Mouse (Mus musculus) heart, postnatal 36 days (tissue): ENCODE measurements at regions not wholly inside any gene's neighbourhood (a gene's known extent, or its start where the extent isn't known, plus 50 kb on each side); places are given as distances from the start of the nearest gene placed in this dataset.
"Not testable (repeated sequence)": the region's sequence is repeated elsewhere in the genome, so short reads cannot be mapped to it uniquely, and the experiment has no call there.

Experiments used
- DNase-seq, 2 experiments: peaks; one replicate each; pipeline ENCODE4 v3.0.0; 2021 to 2022
- intact Hi-C: fragments of 180-260 bp; cut with DNase I; formaldehyde crosslinking; loops from one replicate; pipeline ENCODE4 v1.15.1; 2025

DNA sequence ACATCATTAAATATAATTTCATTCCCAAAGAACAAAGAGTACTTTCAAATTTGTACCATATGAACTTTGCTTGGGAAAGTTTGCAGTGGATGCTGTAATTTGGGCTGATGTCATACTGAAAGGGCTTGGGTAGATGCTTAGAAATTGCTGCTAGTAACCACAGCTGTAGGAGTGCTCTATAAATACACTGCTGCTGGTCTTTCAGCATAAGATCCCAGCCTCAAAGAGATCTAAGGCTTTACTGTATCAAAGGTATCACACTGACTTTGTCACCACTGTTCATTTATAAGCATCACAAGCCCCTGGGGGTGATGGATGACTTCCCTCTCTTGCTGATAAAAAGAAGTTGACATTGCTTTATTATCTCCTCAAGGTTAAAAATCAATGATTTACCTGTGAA, 497.2 kb downstream of the Pla2g4a start:
- no peak for DNase-seq

DNA sequence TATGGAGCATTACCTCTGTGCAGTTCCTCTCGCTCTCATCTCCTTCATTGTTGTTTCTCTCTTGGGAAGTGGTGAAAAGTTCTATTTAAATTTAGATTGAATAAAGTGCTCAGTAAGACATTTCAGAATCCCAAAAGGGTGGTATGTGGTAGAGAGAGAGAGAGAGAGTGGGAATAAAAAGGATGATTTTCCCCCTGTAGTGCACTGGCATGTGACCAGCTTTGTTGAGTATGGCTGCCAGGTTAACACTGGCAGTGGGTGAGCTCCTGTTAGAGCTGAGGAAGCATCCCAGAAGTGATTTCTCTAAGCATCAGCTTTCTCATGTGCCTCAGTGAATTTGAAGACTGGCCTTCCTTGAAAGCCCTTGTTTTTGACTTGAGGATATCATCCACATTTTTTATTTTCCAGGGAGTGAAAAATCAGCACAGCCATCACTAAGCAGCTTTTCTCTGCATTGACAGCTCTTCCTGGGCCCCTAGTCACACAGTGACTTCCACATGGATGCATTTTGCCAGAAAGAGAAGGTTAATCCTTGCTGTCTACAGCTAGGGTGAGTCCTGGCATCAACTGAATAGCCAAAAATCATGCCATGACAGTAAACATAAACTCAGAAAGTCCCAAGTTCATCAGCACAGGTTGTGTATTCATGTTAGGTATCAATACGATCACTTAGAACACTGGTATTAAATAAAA, 511.1 kb downstream of the Pla2g4a start:
- DNase-seq = no peak
- intact Hi-C loops = no loop called here

More for the DNA sequence above, 497.2 kb downstream of the Pla2g4a start:
- intact Hi-C loops = no loop called here

DNA sequence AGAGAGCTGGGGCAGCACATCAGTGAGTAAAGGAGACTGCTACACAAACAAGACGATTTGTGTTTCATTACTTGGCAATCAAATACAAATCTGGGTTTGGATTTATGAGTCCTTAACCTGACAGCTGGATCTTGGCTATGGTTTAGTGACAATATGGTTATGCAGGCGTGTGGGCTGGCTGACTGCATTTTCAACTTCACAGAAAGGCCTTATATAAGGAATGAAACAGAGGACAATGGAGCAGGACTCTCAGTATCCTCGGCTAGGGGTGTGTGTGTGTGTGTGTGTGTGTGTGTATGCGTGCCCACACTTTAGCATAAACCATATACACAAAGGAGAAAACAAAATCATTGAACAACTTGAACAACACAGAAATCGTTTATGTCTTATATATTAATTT, 512.6 kb downstream of the Pla2g4a start:
- DNase-seq = no peak
- intact Hi-C loops = no loop called here

DNA sequence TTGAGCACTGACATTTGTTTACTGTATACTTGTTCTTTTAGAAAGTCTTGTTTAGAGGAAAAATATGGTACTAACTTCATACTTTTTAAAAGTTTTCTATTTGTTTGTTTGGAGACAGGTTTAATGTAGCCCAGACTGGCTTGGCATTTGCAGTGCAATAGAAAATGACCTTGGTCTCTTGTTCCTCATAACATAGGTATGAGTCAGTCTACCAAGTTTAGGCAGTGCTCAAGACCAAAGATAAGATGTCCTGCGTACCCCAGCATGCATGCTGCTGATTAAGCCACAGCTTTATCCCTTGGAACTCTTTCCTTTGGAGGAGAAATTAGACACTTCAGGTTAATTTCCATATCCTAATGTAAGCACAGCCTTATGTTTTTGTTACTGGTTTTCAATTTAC, 550.1 kb downstream of the Pla2g4a start:
- intact Hi-C loops = no loop called here
- DNase-seq = no peak

DNA sequence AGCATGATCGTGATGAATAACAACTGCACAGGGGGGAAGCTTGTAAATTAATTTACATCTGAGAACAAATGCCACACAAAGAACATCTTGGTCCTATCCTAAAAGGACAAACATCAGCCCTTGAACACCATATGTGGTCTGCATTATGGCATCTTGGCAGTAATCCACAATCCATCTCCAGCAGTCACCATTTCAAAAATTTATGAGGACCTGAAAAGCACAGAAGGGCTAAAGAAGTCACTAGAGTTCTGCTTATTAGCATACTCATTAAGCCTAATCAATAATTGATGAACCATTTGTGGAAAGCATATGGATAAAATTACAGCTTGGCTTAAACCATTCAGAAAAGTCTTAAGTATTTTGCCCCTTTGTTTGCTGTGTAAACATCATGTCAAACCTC, 555.7 kb downstream of the Pla2g4a start:
- intact Hi-C loops = no loop called here
- DNase-seq = no peak

DNA sequence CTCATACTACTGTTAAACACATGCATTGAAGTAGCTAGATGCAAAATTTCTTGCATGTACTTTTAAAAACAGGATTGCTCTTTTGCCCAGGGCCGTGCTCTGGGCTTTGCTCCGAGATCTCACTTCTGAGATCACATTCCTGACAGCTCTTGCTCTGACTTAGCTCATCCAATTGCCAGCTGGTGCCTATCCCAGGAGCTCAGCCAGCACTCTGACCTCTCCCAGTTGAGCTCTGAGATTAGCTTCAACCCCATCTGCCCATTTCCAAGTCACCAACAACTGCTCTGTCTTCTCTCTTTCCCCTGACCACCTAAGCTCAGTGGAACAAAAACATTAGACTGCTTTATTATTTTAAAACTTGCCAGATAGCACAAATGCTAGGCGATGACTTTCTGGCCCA, 572.4 kb downstream of the Pla2g4a start:
- DNase-seq = peak; percentile 19 to 34
- intact Hi-C loops = loop anchor here (10.0 kb wide), 1 partner anchor 806 kb away; no protein-coding TSS in a partner anchor

DNA sequence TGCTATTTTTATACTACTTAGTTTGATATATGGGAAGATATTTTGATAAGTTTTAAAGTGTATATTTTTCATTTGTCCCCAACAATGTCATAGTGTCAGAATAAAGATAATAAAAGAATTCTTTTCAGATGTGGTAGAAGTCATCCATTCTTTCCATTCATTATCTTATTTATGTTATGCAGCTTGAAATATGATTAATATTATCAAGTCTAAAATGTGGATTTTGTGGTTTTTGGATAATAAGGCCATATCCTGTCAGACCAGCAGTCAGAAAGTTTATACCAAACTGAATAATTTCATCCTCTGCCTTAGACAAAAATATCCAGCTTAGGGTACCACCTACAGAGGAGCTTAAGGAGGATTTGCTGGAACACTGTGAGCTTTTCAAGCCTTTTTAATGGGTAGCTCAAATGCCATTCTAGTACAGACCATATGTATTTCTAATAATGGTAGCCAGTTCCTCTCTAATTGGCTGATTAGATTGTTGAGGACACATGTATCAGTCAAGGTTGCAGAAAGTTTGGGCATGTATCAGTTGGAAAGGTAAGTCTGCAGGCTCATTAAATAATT, 609.7 kb downstream of the Pla2g4a start:
- intact Hi-C loops = no loop called here
- no peak for DNase-seq

DNA sequence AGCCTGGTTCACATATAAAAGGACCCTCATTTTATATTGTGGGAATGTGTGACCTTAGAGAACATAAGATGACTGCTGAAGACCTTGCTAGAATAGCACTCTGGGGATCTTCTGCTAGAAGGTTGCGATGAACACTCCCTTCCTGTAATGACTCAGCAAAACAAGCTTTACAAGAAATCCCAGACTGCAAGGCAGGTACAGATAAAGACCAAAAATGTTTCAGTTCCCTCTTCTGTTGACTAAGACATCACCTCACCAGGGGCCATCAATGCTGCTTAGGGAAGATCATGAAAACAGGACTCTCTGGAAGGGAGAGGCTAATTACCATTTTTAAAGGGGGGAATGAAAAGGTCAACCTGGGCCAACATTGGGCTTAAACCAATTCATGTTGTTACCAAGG, 613.7 kb downstream of the Pla2g4a start:
- no peak for DNase-seq
- intact Hi-C loops = no loop called here

DNA sequence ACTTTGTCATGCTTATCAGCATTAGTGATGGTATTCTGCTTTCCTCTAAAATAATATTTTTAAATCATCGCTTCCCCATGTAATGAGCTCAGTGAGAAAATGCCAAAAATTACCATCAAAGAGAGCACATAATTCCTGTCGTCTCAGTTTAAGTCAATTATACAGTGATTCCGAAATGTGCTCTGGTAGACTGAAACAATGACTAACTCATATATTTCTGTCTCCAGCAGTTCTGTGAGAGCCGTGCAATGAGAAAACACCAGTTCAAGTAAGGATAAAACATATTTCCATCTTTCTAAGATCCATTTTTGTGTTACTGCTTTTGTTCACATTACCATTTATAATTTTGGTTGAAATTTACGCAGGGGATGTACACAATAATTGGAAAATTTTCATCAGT, 622.9 kb downstream of the Pla2g4a start:
- no peak for DNase-seq
- intact Hi-C loops = no loop called here

DNA sequence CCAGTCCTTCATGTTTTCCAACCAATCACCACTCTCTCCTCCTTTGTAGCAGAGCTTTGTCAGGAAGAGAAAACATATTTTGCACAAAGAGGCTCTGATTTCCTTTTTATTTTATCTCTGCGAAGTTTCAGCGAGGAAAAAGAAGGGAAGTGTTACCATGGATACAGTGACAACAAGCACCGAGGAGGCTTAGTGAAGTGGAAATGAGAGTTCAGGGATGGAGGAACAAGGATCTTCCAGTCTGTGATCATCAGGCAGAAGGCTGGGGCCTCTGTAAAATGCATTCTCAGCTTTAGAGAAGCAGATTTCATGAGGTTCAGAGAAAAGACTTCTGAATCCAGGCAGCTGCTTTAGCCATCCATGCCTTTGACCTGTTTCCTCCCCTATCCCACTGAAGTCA, 628.9 kb downstream of the Pla2g4a start:
- intact Hi-C loops = no loop called here
- DNase-seq = no peak

DNA sequence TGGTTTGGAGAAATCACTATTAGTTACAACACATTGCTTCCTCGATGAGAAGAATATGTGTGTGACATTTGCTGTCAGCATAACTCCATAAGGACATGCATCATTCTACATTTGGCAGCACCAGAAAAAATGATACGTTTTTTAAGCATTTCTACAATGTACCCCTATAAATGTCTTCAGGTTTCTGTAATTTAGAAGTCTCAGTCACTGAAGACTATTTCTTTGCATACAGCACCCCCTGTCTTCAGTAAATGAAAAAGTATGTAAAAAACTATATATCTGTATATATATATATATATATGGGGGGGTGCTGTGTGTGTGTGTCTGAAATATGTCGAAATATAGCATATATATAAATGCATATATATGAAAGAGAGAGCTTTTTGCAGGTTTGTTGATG, 633.9 kb downstream of the Pla2g4a start:
- intact Hi-C loops = no loop called here
- no peak for DNase-seq

DNA sequence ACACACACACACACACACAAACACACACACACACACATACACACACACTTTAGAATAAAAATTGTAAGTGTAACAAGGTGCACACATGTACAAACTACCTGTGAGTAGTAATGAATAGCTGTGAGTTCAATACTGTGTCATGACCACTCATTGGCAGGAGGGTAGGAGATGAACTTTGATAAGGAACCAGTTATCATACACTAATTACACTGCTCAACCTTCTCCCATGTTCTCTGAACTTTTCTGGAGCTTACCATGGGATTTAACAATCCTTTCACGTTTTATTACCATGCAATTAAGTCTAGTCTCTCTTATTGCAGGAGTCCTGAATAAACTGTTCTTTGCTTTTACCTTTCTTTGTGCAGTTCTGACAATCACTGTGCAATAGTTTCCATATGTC, 638.0 kb downstream of the Pla2g4a start:
- intact Hi-C loops = no loop called here
- no peak for DNase-seq

DNA sequence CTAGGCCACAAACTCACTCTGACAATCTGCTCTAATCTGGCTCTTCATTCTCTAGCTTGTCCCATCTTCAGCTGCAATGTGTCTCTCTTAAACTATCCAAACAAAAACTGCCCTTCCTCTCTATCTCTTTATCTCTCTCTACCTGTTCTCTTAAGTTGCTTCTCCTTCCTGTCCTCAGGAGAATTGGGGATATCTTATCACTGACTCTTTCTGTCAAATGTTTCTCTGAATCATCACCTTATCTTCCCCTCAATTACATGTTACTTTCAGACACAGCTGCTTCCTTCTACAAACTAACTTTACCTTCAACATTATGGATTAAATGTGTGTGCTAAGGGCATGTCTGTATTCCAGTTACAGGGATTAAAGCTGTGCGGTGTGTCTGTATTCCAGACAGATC, 671.4 kb downstream of the Pla2g4a start:
- DNase-seq = no peak
- intact Hi-C loops = no loop called here

DNA sequence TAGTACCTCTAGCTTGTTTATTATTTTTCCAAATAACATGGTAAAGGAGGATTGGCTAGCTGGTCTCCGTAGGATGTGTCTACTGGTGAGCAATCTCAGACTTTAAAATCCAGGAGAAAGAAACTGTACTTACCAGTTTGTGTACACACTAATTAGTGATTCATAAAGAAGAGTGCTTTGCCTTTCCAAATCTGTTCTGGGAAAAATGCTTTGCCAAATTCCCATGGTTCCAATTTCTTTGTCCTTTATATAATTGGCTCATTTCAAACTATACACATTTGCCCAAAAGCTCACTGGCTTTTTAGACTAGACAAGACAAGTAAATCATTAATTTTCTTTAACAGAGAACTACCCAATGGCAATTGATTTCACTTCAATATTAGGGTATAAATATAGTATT, 686.2 kb downstream of the Pla2g4a start:
- intact Hi-C loops = no loop called here
- no peak for DNase-seq

DNA sequence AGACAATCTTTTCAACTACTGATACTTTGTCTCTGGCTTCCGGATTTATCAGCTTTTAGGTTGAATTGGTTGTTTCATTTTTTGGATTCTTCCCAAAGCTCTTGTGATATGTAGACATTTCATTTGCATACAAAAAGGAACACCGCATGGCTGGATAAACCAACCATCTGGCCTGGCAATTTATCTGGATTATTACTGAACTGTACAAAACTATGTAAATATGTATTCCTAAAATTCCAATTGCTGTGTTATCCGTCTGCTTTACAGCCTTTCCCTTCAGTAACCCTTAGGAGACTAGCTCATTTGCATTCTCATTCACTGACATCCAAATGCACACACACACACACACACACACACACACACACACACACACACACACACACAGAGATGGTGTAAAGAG, 704.2 kb downstream of the Pla2g4a start:
- DNase-seq = no peak
- intact Hi-C loops = no loop called here

DNA sequence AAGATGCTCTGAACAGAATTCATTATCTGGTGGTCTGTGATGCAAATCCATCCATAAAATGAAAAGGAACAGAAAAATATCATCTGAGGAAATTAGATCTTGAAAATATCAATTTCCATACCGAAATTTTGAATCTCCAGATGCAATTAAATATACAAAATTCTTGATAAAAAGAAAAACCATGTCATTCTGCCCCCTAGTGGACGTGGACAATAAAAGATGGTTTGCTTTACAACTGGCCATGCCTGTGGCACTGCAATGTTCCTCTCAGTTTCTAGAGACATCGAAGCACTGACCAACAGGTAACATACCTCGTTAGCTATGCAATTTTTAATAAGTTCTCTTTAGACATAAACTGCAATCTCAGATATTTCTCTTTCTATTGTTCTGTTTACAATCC, 706.9 kb downstream of the Pla2g4a start:
- no peak for DNase-seq
- intact Hi-C loops = no loop called here

DNA sequence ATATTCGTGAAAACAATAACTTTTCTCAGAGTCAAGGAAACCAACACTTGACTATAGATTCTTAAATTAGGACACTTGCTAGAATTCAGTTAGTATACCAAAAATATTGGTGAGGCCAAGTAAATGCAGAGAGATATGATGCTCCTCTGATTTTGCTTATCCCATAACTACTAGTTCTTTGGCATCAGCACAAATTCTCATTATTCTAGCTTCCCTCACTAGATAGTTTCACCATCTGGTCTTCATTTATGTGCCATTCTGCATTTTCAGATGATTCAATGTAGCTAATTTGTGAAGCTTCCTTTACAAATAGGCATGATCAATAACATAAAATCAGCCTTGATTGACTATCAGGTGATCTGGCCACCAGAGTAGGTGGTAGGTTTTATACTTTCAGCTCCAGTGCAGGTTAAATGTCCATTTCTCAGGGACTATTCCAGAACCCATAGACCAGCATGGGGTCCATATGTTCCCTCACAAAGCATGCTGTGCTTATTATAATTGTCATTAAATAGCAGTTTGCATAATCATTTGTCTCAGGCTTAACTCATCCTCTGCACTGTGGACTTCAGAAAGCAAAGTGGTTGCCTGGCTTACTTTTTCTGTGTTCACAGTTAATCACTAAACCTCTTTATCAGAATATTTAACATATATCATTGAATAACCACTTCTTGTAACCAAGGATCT, 722.6 kb downstream of the Pla2g4a start:
- intact Hi-C loops = no loop called here
- no peak for DNase-seq

DNA sequence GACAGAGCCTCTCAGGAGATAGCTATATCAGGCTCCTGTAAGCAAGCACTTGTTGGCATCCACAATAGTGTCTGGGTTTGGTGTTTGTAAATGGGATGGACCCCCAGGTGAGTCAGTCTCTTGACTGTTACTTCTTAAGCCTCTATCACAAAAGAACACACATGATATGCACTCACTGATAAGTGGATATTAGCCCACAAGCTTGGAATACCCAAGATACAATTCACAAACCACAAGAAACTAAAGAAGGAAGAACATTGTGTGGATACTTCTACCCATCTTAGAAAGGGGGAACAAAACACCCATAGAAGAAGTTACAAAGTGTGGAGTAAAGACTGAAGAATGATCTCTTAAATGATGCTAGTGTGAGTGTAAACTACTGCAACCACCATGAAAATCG, 733.9 kb downstream of the Pla2g4a start:
- DNase-seq, intact Hi-C loops: not testable (repeated sequence)

DNA sequence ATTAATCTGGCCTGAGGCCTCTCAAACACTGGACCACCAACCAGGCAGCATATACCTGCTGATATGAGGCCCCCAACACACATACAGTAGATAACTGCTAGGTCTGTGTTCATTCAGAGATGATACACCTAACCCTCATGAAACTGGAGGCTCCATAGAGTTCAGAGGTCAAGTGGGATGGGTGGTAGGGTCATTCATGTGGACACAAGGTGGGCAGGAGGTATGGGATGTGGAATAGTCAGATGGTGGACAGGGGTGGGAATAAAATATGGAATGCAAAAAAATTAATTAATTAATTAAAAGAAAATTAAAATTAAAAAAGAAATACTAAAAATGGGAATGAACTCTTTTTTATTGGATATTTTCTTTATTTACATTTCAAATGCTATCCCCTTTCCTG, 734.7 kb downstream of the Pla2g4a start:
- DNase-seq = no peak
- intact Hi-C loops = no loop called here

DNA sequence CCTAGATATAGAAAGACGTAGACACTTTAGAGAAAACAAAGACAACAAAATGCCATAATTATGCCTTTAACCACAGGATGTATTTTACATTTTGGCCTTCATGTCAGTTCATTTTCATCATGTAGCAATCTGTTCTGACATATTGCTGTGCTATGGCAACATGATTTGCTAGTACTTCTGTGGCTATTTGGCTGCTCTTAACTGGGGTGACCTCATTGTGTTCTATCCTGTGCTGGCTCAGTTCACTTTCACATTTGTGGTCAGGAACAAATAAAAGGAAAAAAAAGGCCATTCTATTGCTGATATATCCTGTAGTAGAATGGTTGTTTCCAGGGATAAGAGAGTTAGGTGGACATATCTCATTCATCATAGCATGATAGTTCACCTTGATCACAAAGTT, 758.5 kb downstream of the Pla2g4a start:
- intact Hi-C loops = no loop called here

DNA sequence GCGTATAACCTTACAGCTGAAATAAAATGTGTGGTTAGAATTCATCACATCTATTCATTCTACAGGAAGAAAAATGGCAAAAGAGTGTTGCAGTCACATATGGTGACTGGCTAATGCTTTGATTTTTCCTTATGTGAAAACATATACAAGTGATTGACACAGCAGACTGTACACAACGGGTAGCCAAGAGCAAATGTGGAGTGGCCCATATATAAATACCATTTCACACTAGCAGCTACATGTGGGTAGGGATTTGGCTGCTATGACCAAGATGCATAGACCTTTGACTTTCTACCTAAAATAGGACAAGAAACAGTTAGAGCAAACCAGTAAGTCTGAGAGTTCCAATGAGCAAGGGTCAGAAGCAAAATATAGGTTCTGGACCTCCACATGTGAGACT, 761.8 kb downstream of the Pla2g4a start:
- intact Hi-C loops = no loop called here
- DNase-seq = no peak

More for the DNA sequence above, 758.5 kb downstream of the Pla2g4a start:
- no peak for DNase-seq

DNA sequence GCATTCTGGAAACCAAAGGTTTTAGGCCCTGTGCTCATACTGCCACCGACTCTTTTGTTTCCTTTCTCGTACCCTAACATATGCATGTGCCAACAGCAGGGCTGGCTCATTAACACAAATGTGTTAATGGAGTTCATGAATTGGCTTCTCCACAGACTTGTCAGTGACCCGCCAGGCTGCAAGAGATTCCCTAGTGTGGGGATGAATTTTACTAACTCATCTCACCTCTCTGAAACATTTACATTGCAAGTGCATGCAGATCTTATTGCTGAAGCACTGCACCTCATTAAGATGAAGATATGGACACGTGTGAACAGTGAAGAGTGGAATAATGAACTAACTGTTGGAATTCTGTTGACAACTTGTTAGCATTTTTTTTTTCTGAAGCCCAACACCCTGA, 762.2 kb downstream of the Pla2g4a start:
- no peak for DNase-seq
- intact Hi-C loops = no loop called here
